Mouse (Mus musculus) limb, embryonic 11.5 days (tissue): ENCODE results near the gene Arpc5. TPM values are rescaled to one million over a fixed set of nuclear protein-coding genes. Genes with fewer than 3 reads are reported as not detected.
"Not testable (repeated sequence)": the region's sequence is repeated elsewhere in the genome, so short reads cannot be mapped to it uniquely, and the experiment has no call there.

Source experiments
- ATAC-seq: fragments of 200-750 bp; cut with Nextera tagmentation; 2 replicates; pipeline ENCODE4 v1.8.0; 2017; ENCODE audit warnings: low read depth; ENCODE audit not compliant: insufficient number of reproducible peaks, low FRiP score, low TSS enrichment
- DNase-seq: peaks from one replicate; pipeline ENCODE4 v3.0.0-alpha.2; 2015; ENCODE audit warnings: low spot score
- H3K27ac ChIP-seq: fragments of 300-500 bp; sonication (generic); replicated peaks from 2 replicates; pipeline ENCODE4 v1.5.1; 2014; ENCODE audit warnings: low read depth, mild to moderate bottlenecking, low read length
- H3K27me3 ChIP-seq: fragments of 300-500 bp; sonication (generic); 2 replicates; pipeline ENCODE4 v1.6.1; 2014; ENCODE audit warnings: mild to moderate bottlenecking, low read length, mixed read lengths; ENCODE audit not compliant: control insufficient read depth, insufficient read depth
- H3K36me3 ChIP-seq: fragments of 300-500 bp; sonication (generic); 2 replicates; pipeline ENCODE4 v1.6.1; 2014; ENCODE audit warnings: mild to moderate bottlenecking, low read length, moderate library complexity, mixed read lengths; ENCODE audit not compliant: control insufficient read depth, insufficient read depth
- H3K4me1 ChIP-seq: fragments of 300-500 bp; sonication (generic); 2 replicates; pipeline ENCODE4 v1.6.1; 2014; ENCODE audit warnings: low read length, mixed read lengths; ENCODE audit not compliant: control insufficient read depth, insufficient read depth
- H3K4me2 ChIP-seq: fragments of 300-500 bp; sonication (generic); 2 replicates; pipeline ENCODE4 v1.6.1; 2014; ENCODE audit warnings: low read depth, mild to moderate bottlenecking, moderate library complexity; ENCODE audit not compliant: severe bottlenecking
- H3K4me3 ChIP-seq: fragments of 300-500 bp; sonication (generic); 2 replicates; pipeline ENCODE4 v1.5.1; 2014; ENCODE audit warnings: low read depth, low read length
- H3K9ac ChIP-seq: fragments of 300-500 bp; sonication (generic); 2 replicates; pipeline ENCODE4 v1.6.1; 2014; ENCODE audit warnings: mild to moderate bottlenecking, low read length
- H3K9me3 ChIP-seq: fragments of 300-500 bp; sonication (generic); 2 replicates; pipeline ENCODE4 v1.6.1; 2016; ENCODE audit warnings: low read length; ENCODE audit not compliant: control insufficient read depth
- WGBS: fragments of 180-500 bp; shearing (Covaris S2); extraction: QIAGEN DNeasy Blood & Tissue Kit; methylation state at CpG from one replicate; pipeline ENCODE4 v1.1.7; 2014; 5-methylcytosine and 5-hydroxymethylcytosine counted together
- polyA plus RNA-seq: library from polyadenylated mRNA; unstranded; fragments of >200 nt; fragmentation: Nextera tagmentation; extraction: Ambion mirVana; gene quantifications from 2 replicates; pipeline ENCODE4 v1.2.1, GENCODE M21; 2014

Gene Arpc5
- polyA plus RNA-seq, 1 experiment from 2014 or later: 182 TPM

DNA sequence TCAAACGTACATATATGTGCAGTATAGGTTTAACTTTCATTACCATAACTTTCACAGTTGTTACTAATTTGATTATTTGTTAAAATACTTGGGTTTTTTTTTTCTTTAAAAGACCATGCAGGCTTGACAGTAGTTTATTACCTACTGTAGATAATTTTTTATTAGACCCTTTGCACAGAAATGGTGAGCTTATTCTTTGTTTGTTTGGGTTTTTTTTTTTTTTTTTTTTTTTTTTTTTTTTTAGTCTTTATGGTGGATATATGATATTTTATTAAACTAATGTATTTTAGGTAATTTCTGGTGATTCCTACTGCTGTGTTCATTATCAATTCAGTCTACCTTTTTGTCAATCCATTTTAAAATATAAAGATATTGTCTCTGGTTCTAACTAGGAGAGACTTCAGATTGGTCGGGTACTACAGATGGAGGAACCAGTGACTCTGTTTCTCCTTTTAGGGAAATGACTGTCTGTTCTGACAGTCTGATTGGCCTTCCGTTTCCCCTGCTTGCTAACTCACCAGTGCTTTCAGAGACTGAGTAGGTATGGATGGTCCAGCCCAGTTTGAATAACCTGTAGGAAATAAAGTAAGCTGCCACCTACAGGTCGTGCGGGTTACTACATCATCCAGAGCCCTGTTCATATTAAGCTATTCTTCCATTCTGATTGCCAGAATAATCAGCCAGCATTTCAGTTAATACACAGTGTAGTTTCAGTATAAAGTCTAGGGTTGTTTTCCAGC lies 1.6 kb downstream of the Arpc5 start:
- Histone ChIP-seq H3K9me3 (no peaks in the 10 kb centered on the region), H3K27me3 (no peaks in the 10 kb centered on the region), H3K27ac (no peak overlapping the region), H3K9ac (no peak overlapping the region), H3K4me1 (0 out of 2 replicates have a peak, but pooled peaks cover 4% of the 10 kb centered on the region), H3K4me3 (no peak overlapping the region), H3K36me3 (peaks cover 6% of the 10 kb centered on the region; the same call in 1 of the 2 replicates), H3K4me2 (peak overlapping the region; percentile 87; the same call in 1 of the 2 replicates)
- ATAC-seq: peak; percentile 45; the same call in 1 of the 2 replicates
- peak; percentile 90 for DNase-seq
- 11% methylated on average over 5 of the region's 5 CpGs for WGBS

GRCm38 (mm10) chr1:152771016-152771415 lies 4.7 kb downstream of the Arpc5 start:
- peaks cover 14% of the 10 kb centered on the region for H3K36me3 ChIP-seq
- no peaks in the 10 kb centered on the region for H3K4me1 ChIP-seq
- H3K27ac ChIP-seq: no peak overlapping the region
- H3K4me3 ChIP-seq: no peak overlapping the region
- no peak overlapping the region for H3K9ac ChIP-seq
- DNase-seq: no peak
- ATAC-seq: no peak
- WGBS: 90% methylated on average over 9 of the region's 9 CpGs
- no peaks in the 10 kb centered on the region for H3K9me3 ChIP-seq
- H3K27me3 ChIP-seq: no peaks in the 10 kb centered on the region
- H3K4me2 ChIP-seq: no peak overlapping the region

- not testable (repeated sequence) for ATAC-seq, H3K27ac ChIP-seq, H3K9me3 ChIP-seq, H3K4me2 ChIP-seq, H3K9ac ChIP-seq, H3K4me3 ChIP-seq, DNase-seq, H3K4me1 ChIP-seq, H3K27me3 ChIP-seq
- H3K36me3 ChIP-seq: peaks cover 14% of the 10 kb centered on the region
- 96% methylated on average over 3 of the region's 3 CpGs for WGBS
Measured at GRCm38 (mm10) chr1:152774601-152775000, 8.3 kb downstream of the Arpc5 start.

DNA sequence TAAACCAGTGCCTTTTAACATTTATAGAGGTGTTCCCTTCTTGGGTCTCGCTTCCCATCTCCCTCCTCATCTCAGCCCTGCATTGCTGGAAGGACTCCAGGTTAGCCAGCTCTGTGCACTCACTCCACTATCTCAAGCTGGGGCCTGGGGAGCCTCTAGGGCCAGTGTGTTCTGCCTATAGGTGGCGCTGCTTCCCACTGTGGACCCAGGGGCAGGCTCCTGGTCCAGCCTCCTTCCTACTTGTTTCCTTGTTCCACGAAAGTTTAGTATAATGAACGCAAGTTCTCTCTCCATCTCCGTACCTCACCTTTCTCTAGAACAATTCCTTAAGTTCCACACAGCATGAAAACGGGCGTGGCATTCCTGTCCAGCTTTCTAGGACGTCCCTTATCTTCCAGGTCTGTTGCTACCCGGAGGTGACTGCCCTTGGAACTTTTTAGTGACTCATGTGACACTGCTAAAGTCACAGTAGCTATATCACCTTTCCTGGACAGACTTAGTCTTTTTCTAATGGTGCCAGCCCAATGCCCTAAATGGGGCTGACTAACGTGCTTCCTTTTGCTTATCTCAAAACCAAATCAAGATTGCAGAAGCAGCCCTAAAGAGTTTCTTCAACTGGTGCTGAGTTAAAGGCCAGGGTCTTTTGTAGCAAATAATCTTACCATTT lies 12.9 kb downstream of the Arpc5 start:
- 31% methylated on average over 10 of the region's 10 CpGs for WGBS
- Histone ChIP-seq H3K27me3 (no peaks in the 10 kb centered on the region), H3K9me3 (no peaks in the 10 kb centered on the region), H3K4me3 (no peak overlapping the region), H3K4me1 (no peaks in the 10 kb centered on the region), H3K27ac (no peak overlapping the region), H3K4me2 (no peak overlapping the region), H3K36me3 (peaks cover 4% of the 10 kb centered on the region; the same call in 1 of the 2 replicates), H3K9ac (no peak overlapping the region)
- ATAC-seq: no peak
- peak; percentile 71 for DNase-seq

DNA sequence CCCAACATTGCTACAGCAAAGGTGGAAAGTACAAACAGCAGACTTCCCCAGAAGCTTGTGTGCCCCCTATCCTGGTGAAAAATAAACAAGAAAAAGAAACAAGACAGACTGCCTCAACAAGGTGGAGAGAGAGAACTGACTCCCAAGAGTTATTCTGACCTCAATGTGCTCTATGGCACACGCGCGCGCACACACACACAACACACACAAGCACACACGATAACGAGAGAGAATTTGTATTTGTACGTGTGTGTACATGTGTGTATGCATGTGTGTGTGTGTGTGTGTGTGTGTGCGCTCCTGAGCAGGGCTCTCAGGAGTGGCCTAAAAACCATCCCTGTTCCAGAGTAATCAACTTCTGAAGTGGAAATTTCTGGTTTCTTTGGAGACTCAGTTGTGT lies 18.3 kb downstream of the Arpc5 start:
- Histone ChIP-seq H3K4me3 (no peak overlapping the region), H3K9ac (no peak overlapping the region), H3K9me3 (no peaks in the 10 kb centered on the region), H3K4me2 (no peak overlapping the region), H3K36me3 (no peaks in the 10 kb centered on the region), H3K4me1 (no peaks in the 10 kb centered on the region), H3K27me3 (no peaks in the 10 kb centered on the region), H3K27ac (no peak overlapping the region)
- no peak for DNase-seq
- ATAC-seq: no peak
- WGBS: 98% methylated on average over 8 of the region's 8 CpGs

GRCm38 (mm10) chr1:152785446-152785845 lies 19.1 kb downstream of the Arpc5 start:
- not testable (repeated sequence) for ATAC-seq
- 85% methylated on average over 3 of the region's 3 CpGs for WGBS

DNA sequence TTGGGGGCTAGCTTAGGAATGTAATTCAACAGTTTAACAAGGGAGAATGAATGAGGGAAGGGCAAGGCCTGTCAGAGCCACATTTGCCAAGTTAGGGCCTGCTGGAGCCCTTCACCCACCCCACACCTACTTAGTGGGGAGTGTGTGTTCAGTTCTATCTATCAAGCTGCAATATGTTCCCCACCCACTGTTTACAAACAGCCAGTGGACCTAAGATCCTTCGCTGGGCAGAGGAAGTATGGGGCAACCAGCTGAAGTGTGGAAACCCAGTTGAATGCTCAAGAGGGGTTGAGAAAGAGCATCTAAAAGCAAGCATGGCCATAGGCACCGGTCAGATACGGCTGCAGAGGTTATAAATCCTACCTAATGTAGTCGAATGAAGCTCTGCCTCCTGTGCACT lies 20.6 kb downstream of the Arpc5 start:
- WGBS: 86% methylated on average over 4 of the region's 4 CpGs
- Histone ChIP-seq H3K4me3 (no peak overlapping the region), H3K27me3 (no peaks in the 10 kb centered on the region), H3K9ac (no peak overlapping the region), H3K4me2 (no peak overlapping the region), H3K4me1 (peaks cover 5% of the 10 kb centered on the region; the same call in 1 of the 2 replicates), H3K9me3 (no peaks in the 10 kb centered on the region), H3K36me3 (no peaks in the 10 kb centered on the region), H3K27ac (no peak overlapping the region)
- DNase-seq (no peak), ATAC-seq (no peak)

More at GRCm38 (mm10) chr1:152785446-152785845, 19.1 kb downstream of the Arpc5 start:
- not testable (repeated sequence) for H3K4me1 ChIP-seq, H3K27me3 ChIP-seq, H3K9me3 ChIP-seq, H3K9ac ChIP-seq, H3K4me2 ChIP-seq, DNase-seq, H3K36me3 ChIP-seq, H3K27ac ChIP-seq, H3K4me3 ChIP-seq

- Histone ChIP-seq H3K9ac (no peak overlapping the region), H3K4me2 (no peak overlapping the region), H3K4me3 (no peak overlapping the region), H3K9me3 (no peaks in the 10 kb centered on the region), H3K4me1 (peaks cover 5% of the 10 kb centered on the region; the same call in 1 of the 2 replicates), H3K36me3 (no peaks in the 10 kb centered on the region), H3K27me3 (no peaks in the 10 kb centered on the region), H3K27ac (no peak overlapping the region)
- DNase-seq (no peak), ATAC-seq (no peak)
- 42% methylated on average over 4 of the region's 4 CpGs for WGBS
Measured at GRCm38 (mm10) chr1:152788121-152788660, 21.8 kb downstream of the Arpc5 start.
